Mouse (Mus musculus) lung, embryonic 16.5 days (tissue): ENCODE data around the gene Rps4x. TPM values are rescaled to one million over a fixed set of nuclear protein-coding genes. Genes with fewer than 3 reads are reported as not detected.
"Not testable (repeated sequence)": the region's sequence is repeated elsewhere in the genome, so short reads cannot be mapped to it uniquely, and the experiment has no call there.

Experiments
- ATAC-seq: fragments of 200-750 bp; cut with Nextera tagmentation; 2 replicates; pipeline ENCODE4 v1.8.0; 2017; ENCODE audit warnings: low read depth, mild to moderate bottlenecking, moderate library complexity
- H3K27ac ChIP-seq: fragments of 300-500 bp; sonication (generic); 2 replicates; pipeline ENCODE4 v1.5.1; 2014; ENCODE audit warnings: mild to moderate bottlenecking, control low read depth, low read length
- H3K27me3 ChIP-seq: fragments of 300-500 bp; sonication (generic); 2 replicates; pipeline ENCODE4 v1.6.1; 2014; ENCODE audit warnings: low read depth, low read length, mixed read lengths; ENCODE audit not compliant: control insufficient read depth, insufficient read depth
- H3K36me3 ChIP-seq: fragments of 300-500 bp; sonication (generic); 2 replicates; pipeline ENCODE4 v1.6.1; 2014; ENCODE audit warnings: low read length; ENCODE audit not compliant: control insufficient read depth, insufficient read depth
- H3K4me1 ChIP-seq: fragments of 300-500 bp; sonication (generic); replicated peaks from 2 replicates; pipeline ENCODE4 v1.6.1; 2014; ENCODE audit warnings: low read length, mixed read lengths; ENCODE audit not compliant: control insufficient read depth, insufficient read depth
- H3K4me2 ChIP-seq: fragments of 300-500 bp; sonication (generic); 2 replicates; pipeline ENCODE4 v1.6.1; 2014; ENCODE audit warnings: low read depth, low read length, control low read depth
- H3K4me3 ChIP-seq: fragments of 300-500 bp; sonication (generic); 2 replicates; pipeline ENCODE4 v1.5.1; 2014; ENCODE audit warnings: mild to moderate bottlenecking, low read length, control low read depth
- H3K9ac ChIP-seq: fragments of 300-500 bp; sonication (generic); 2 replicates; pipeline ENCODE4 v1.6.1; 2014; ENCODE audit warnings: low read length, control low read depth
- H3K9me3 ChIP-seq: fragments of 300-500 bp; sonication (generic); 2 replicates; pipeline ENCODE4 v1.6.1; 2016; ENCODE audit warnings: low read length; ENCODE audit not compliant: control insufficient read depth
- WGBS: fragments of 180-500 bp; shearing (Covaris S2); extraction: QIAGEN DNeasy Blood & Tissue Kit; methylation state at CpG from one replicate; pipeline ENCODE4 v1.1.7; 2014; 5-methylcytosine and 5-hydroxymethylcytosine counted together
- polyA plus RNA-seq: library from polyadenylated mRNA; unstranded; fragments of >200 nt; fragmentation: Nextera tagmentation; extraction: Ambion mirVana; gene quantifications from 2 replicates; pipeline ENCODE4 v1.2.1, GENCODE M21; 2015

Rps4x gene
- 780 and 798 TPM in 2 replicates for polyA plus RNA-seq

DNA sequence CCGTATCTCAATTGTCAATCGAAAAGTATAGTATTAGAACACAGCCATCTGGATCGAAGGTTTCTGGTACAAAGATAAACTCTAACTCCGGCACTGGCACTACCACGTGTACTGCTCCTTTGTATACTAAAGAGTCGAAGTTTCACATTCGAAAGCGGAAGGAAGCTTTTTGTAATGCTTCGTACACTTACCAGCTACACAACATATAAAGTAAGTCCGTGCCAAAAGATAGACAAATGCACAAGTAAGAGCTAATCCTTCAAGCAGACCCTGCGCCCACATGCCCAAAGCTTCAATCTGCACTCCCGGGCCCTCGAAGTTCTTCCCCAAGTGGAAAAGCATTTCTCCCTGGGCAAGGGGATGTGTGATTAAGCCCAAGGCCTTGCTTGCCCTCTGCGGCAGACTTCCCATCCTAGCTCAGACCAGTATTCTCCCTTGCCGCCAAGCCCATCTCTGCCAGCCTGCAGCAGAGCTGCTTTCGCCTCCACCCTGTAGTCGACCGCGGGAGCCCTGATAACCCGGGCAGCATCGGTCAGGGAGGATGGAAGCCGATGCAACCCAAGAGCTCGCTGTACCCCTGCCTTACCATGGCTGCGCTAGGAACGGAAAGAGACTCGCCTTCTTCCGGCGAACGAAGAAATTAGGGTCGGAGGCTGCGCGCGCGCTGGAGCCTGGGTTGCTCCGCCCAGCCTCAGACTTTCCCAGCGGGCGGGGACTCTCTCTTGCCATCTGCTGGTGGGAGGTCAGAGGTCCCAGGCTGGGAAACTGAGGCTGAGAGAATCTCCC lies at the start of gene Rps4x:
TSS of gene Rps4x (minus strand) at position 683 of the 786 bp plus-strand sequence.
- no peaks in the 10 kb centered on the region for H3K9me3 ChIP-seq
- H3K4me3 ChIP-seq, result peak within 1 kb of the TSS; percentile 63
- H3K27ac ChIP-seq, result peak within 1 kb of the TSS; percentile 83
- H3K4me1 ChIP-seq, result no peaks in the 10 kb centered on the region
- H3K36me3 ChIP-seq, result no peaks in the 10 kb centered on the region; the same call in none of the 2 replicates
- peak within 1 kb of the TSS; percentile 46 for H3K4me2 ChIP-seq
- ATAC-seq, result peak; percentile 94
- 19% methylated on average over 37 of the region's 37 CpGs for WGBS
- peak within 1 kb of the TSS; percentile 80 for H3K9ac ChIP-seq
- no peaks in the 10 kb centered on the region for H3K27me3 ChIP-seq

DNA sequence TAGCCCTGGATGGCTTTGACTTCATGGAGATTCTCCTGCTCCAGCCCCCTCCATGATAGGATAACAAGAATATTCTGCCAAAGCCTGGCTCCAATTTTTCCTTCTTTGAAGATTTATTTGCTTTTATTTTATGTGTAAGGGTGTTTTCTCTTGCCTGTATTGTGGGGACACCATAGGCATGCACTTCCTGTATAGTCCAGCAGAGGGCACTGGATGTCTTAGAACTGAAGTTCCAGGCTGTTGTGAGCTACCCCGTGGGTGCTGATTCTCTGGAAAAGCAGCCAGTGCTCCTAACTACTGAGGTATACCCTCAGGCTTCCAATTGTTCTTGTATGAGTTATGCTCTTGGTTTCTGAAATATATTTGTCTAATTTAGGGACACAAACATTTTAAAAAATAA lies 29.9 kb upstream of the Rps4x start:
- Histone ChIP-seq H3K4me2 (no peak overlapping the region), H3K27ac (no peak overlapping the region), H3K9ac (no peak overlapping the region), H3K4me3 (no peak overlapping the region), H3K27me3 (no peaks in the 10 kb centered on the region), H3K36me3 (no peaks in the 10 kb centered on the region), H3K9me3 (0 out of 2 replicates have a peak, but pooled peaks cover 2% of the 10 kb centered on the region), H3K4me1 (no peaks in the 10 kb centered on the region)
- no peak for ATAC-seq
- 5% methylated on average over 1 of the region's 1 CpGs for WGBS

DNA sequence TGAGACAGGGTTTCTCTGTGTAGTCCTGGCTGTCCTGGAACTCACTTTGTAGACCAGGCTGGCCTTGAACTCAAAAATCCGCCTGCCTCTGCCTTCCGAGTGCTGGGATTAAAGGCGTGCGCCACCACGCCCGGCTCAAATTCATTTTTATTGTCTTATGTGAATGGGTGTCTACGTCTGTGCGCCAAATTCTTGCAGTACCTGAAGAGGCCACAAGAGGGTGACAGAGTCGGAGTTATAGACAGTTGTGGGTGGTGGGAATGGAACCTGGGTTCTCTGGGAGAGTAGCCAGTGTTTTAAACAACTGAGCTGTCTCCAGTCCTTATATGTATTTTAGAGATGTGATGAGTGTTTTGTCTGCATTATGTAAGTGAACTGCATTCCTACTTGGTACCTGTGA lies 26.2 kb upstream of the Rps4x start:
- H3K9me3 ChIP-seq, ATAC-seq, H3K27ac ChIP-seq, H3K4me3 ChIP-seq, H3K4me1 ChIP-seq, H3K27me3 ChIP-seq, H3K36me3 ChIP-seq, H3K4me2 ChIP-seq, H3K9ac ChIP-seq: not testable (repeated sequence)
- WGBS, result 44% methylated on average over 8 of the region's 9 CpGs

GRCm38 (mm10) chrX:102190840-102191239 lies 1.6 kb upstream of the Rps4x start:
- H3K27me3 ChIP-seq, result no peaks in the 10 kb centered on the region
- no peak overlapping the region for H3K4me2 ChIP-seq
- no peaks in the 10 kb centered on the region for H3K36me3 ChIP-seq
- no peaks in the 10 kb centered on the region for H3K9me3 ChIP-seq
- WGBS, result 64% methylated on average over 1 of the region's 1 CpGs
- H3K9ac ChIP-seq, result no peak overlapping the region
- no peak for ATAC-seq
- H3K4me1 ChIP-seq, result no peaks in the 10 kb centered on the region
- H3K4me3 ChIP-seq, result no peak overlapping the region
- H3K27ac ChIP-seq, result no peak overlapping the region

DNA sequence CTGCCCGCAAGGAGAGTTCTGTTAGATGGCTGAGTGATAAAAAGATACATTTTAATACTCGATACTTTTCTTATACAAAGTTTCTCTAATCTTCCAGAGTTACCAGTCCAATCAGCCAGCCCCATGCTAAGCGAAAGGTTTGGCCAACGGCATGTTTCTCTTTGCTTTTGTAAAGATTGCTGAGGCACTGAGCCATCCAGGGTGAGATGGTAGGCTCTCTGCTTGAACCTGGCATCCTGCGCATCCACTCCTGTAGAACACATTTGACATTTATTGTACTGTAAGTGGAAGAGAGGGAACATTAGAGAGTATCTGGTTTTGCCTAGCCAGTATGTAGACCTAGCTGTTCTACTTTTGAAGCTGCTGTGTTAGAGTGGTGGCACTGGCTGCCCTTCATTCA lies 387 bp upstream of the Rps4x start:
- Histone ChIP-seq H3K9me3 (no peaks in the 10 kb centered on the region), H3K27me3 (no peaks in the 10 kb centered on the region), H3K4me3 (peak overlapping the region; percentile 63), H3K4me1 (no peaks in the 10 kb centered on the region), H3K4me2 (0 out of 2 replicates have a peak overlapping the region, but pooled peaks have one; percentile 12), H3K9ac (peak overlapping the region; percentile 44), H3K36me3 (no peaks in the 10 kb centered on the region; the same call in none of the 2 replicates), H3K27ac (no peak overlapping the region)
- WGBS, result 46% methylated on average over 5 of the region's 5 CpGs
- no peak for ATAC-seq

GRCm38 (mm10) chrX:102187023-102187699 lies 2.0 kb downstream of the Rps4x start:
- Histone ChIP-seq H3K27ac (no peak overlapping the region), H3K4me2 (peak overlapping the region; percentile 46), H3K27me3 (no peaks in the 10 kb centered on the region), H3K4me1 (no peaks in the 10 kb centered on the region), H3K9me3 (no peaks in the 10 kb centered on the region), H3K4me3 (peak overlapping the region; percentile 63), H3K9ac (peak overlapping the region; percentile 80), H3K36me3 (no peaks in the 10 kb centered on the region; the same call in none of the 2 replicates)
- no peak for ATAC-seq
- 29% methylated on average over 11 of the region's 11 CpGs for WGBS

DNA sequence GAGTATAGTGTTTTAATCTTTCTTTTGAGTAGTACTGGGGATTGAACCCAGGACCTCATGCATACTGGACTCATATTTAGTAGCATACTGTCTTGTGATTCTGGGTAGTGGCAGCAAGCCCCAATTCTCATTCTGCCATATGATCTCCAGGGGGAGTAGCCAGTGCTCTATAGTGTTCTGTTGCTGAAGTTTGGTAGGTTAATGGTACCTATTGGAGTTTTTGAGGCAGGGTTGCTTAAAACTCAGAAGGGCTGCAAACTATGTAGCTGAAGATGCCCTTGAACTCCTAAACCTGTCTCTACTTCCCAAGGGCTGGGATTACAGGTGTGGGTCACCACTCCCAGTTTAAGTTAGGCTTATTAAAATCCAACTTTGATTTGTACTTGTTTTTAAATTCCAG lies 6.6 kb downstream of the Rps4x start:
- Histone ChIP-seq H3K36me3 (no peaks in the 10 kb centered on the region; the same call in none of the 2 replicates), H3K9ac (no peak overlapping the region), H3K4me2 (no peak overlapping the region), H3K27ac (no peak overlapping the region), H3K4me1 (no peaks in the 10 kb centered on the region), H3K27me3 (no peaks in the 10 kb centered on the region), H3K9me3 (no peaks in the 10 kb centered on the region), H3K4me3 (no peak overlapping the region)
- ATAC-seq, result no peak

GRCm38 (mm10) chrX:102175538-102176287 lies 13.5 kb downstream of the Rps4x start:
- H3K4me2 ChIP-seq, result no peak overlapping the region
- no peaks in the 10 kb centered on the region for H3K9me3 ChIP-seq
- peak; percentile 82 for ATAC-seq
- H3K27ac ChIP-seq, result no peak overlapping the region
- H3K27me3 ChIP-seq, result no peaks in the 10 kb centered on the region
- WGBS, result 51% methylated on average over 5 of the region's 5 CpGs
- H3K9ac ChIP-seq, result no peak overlapping the region
- H3K4me1 ChIP-seq, result no peaks in the 10 kb centered on the region
- H3K36me3 ChIP-seq, result no peaks in the 10 kb centered on the region
- no peak overlapping the region for H3K4me3 ChIP-seq

DNA sequence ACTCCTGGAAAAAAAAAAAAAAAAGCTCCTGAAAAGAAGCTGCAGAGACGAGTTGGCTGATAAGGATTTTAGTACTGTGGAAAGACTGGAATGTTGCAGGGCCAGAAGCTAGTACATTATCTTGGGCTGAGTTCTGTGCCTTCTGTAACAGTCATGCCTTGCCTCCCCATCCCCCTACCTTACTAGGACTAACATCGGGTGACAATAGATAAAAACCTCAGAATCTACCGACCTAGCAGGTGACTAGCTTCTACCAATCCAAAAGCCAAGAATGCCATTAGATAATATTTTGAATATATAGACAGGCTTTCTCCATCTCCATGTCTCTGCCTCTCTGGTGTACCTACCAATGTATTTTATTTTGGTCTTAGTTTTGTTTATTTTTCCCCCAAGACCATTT lies 18.3 kb downstream of the Rps4x start:
- H3K27ac ChIP-seq, result no peak overlapping the region
- no peaks in the 10 kb centered on the region for H3K9me3 ChIP-seq
- ATAC-seq, result no peak
- WGBS, result 39% methylated on average over 3 of the region's 3 CpGs
- H3K4me3 ChIP-seq, result no peak overlapping the region
- H3K4me2 ChIP-seq, result no peak overlapping the region
- no peaks in the 10 kb centered on the region for H3K36me3 ChIP-seq
- H3K4me1 ChIP-seq, result no peaks in the 10 kb centered on the region
- H3K27me3 ChIP-seq, result no peaks in the 10 kb centered on the region
- H3K9ac ChIP-seq, result no peak overlapping the region
